Mouse (Mus musculus): ENCODE measurements around the gene Armh2. TPM values are rescaled to one million over a fixed set of nuclear protein-coding genes. Genes with fewer than 3 reads are reported as not detected.
A peak's percentile ranks its signal among the peaks of the same experiment; 100 is the strongest.

The Armh2 gene
- total and polyA plus RNA-seq, 2 experiments from 2014 or later = not detected

- TF ChIP-seq CTCF (IDR thresholded peaks at IDR 0.05; ENCODE audit: low read depth) = no peak
- H3K9ac ChIP-seq (replicated peaks; ENCODE audit: low read length) = no peak overlapping the region
- 56% methylated on average over 4 of the region's 4 CpGs for WGBS
- DNase-seq (ENCODE audit: low spot score) = no peak
- ATAC-seq = peak; percentile 32; the same call in 1 of the 2 replicates
- no peaks in the 10 kb centered on the region for H3K4me1 ChIP-seq (ENCODE audit: insufficient read depth, low read length)
- H3K36me3 ChIP-seq (ENCODE audit: insufficient read depth, low read length) = no peaks in the 10 kb centered on the region
- H3K4me3 ChIP-seq (ENCODE audit: low read length) = no peak overlapping the region
- H3K27ac ChIP-seq = no peak overlapping the region
- H3K4me2 ChIP-seq (ENCODE audit: low read depth, low read length) = no peak overlapping the region
- H3K27me3 ChIP-seq (ENCODE audit: insufficient read depth, low read length) = no peaks in the 10 kb centered on the region
- H3K9me3 ChIP-seq (ENCODE audit: low read length) = no peaks in the 10 kb centered on the region
Observed at GRCm38 (mm10) chr13:24724395-24724759, 16.7 kb upstream of the Armh2 start.

- 91% methylated on average over 5 of the region's 5 CpGs for WGBS
- Histone ChIP-seq H3K36me3 (ENCODE audit: insufficient read depth, low read length) (no peaks in the 10 kb centered on the region), H3K4me2 (ENCODE audit: low read depth, low read length) (no peak overlapping the region), H3K9ac (replicated peaks; ENCODE audit: low read length) (no peak overlapping the region), H3K27me3 (ENCODE audit: insufficient read depth, low read length) (no peaks in the 10 kb centered on the region), H3K4me1 (ENCODE audit: insufficient read depth, low read length) (no peaks in the 10 kb centered on the region), H3K4me3 (ENCODE audit: low read length) (no peak overlapping the region), H3K27ac (no peak overlapping the region), H3K9me3 (ENCODE audit: low read length) (no peaks in the 10 kb centered on the region)
- TF ChIP-seq CTCF (IDR thresholded peaks at IDR 0.05; ENCODE audit: low read depth) = no peak
- DNase-seq (ENCODE audit: low spot score) = no peak
- no peak for ATAC-seq
Observed at GRCm38 (mm10) chr13:24729128-24729527, 11.9 kb upstream of the Armh2 start.

DNA sequence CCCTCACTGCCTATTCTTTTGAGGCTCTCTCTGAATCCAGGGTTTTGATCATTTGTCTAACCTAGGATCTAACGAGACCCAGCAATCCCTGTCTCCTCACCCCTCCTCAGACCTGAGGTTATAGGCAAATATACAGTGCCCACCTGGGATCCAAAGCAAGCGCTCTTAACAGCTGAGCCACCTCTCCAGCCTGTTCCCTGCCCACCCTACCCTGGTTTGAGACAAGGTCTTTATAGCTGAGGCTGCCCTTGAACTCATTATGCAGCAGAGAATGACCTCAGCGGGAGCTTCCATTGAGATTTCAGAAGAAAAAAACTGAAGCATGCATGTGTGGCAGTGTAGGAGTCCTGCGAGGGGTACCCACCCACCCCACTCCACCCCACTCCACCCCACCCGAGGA lies 6.5 kb upstream of the Armh2 start:
- peak; percentile 29; the same call in 1 of the 2 replicates for ATAC-seq
- 84% methylated on average over 5 of the region's 5 CpGs for WGBS

DNA sequence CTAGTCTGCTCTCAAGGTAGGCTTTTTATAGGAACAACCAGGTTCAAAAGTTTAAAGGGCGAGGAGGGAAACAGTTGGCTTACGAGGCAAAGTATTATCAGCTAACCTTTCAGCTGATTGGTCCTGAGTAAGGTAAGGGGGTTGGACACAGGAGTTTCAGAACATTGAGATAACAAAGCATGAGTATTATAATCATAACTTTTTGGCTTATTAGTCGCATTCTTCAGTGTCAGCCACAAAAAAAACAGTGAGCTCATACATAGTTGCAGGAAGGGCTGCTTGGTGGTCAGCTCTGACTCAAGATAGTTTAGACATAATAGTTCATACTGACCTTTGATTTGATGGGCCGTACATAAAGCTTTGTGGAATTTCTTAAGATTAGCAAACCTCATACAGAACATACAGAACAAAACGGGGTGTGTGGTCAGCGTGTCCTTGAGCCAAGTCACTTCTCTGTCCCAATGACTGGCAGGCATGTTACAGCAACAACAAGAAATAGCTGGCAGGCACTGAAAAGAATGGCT lies 5.4 kb upstream of the Armh2 start:
- Histone ChIP-seq H3K4me3 (ENCODE audit: low read length) (no peak overlapping the region), H3K36me3 (ENCODE audit: insufficient read depth, low read length) (no peaks in the 10 kb centered on the region), H3K9me3 (ENCODE audit: low read length) (no peaks in the 10 kb centered on the region), H3K27me3 (ENCODE audit: insufficient read depth, low read length) (no peaks in the 10 kb centered on the region), H3K9ac (replicated peaks; ENCODE audit: low read length) (no peak overlapping the region), H3K27ac (no peak overlapping the region), H3K4me2 (ENCODE audit: low read depth, low read length) (no peak overlapping the region), H3K4me1 (ENCODE audit: insufficient read depth, low read length) (no peaks in the 10 kb centered on the region)
- TF ChIP-seq CTCF (IDR thresholded peaks at IDR 0.05; ENCODE audit: low read depth) = no peak
- DNase-seq (ENCODE audit: low spot score) = no peak
- WGBS = 81% methylated on average over 6 of the region's 6 CpGs
- no peak for ATAC-seq

More for the DNA sequence above, 6.5 kb upstream of the Armh2 start:
- Histone ChIP-seq H3K4me3 (ENCODE audit: low read length) (no peak overlapping the region), H3K9ac (replicated peaks; ENCODE audit: low read length) (no peak overlapping the region), H3K9me3 (ENCODE audit: low read length) (no peaks in the 10 kb centered on the region), H3K27me3 (ENCODE audit: insufficient read depth, low read length) (no peaks in the 10 kb centered on the region), H3K27ac (no peak overlapping the region), H3K4me2 (ENCODE audit: low read depth, low read length) (no peak overlapping the region), H3K4me1 (ENCODE audit: insufficient read depth, low read length) (no peaks in the 10 kb centered on the region), H3K36me3 (ENCODE audit: insufficient read depth, low read length) (no peaks in the 10 kb centered on the region)
- DNase-seq (ENCODE audit: low spot score) = no peak
- no peak for TF ChIP-seq CTCF (IDR thresholded peaks at IDR 0.05; ENCODE audit: low read depth)

GRCm38 (mm10) chr13:24747823-24748222 lies 6.8 kb downstream of the Armh2 start:
- no peak overlapping the region for H3K4me3 ChIP-seq (ENCODE audit: low read length)
- no peak for TF ChIP-seq CTCF (IDR thresholded peaks at IDR 0.05; ENCODE audit: low read depth)
- H3K4me1 ChIP-seq (ENCODE audit: insufficient read depth, low read length) = no peaks in the 10 kb centered on the region
- H3K36me3 ChIP-seq (ENCODE audit: insufficient read depth, low read length) = 0 out of 2 replicates have a peak, but pooled peaks cover 4% of the 10 kb centered on the region
- H3K9me3 ChIP-seq (ENCODE audit: low read length) = no peaks in the 10 kb centered on the region
- DNase-seq (ENCODE audit: low spot score) = no peak
- H3K9ac ChIP-seq (replicated peaks; ENCODE audit: low read length) = no peak overlapping the region
- no peaks in the 10 kb centered on the region for H3K27me3 ChIP-seq (ENCODE audit: insufficient read depth, low read length)
- WGBS = 70% methylated on average over 3 of the region's 3 CpGs
- H3K27ac ChIP-seq = no peak overlapping the region
- ATAC-seq = no peak
- H3K4me2 ChIP-seq (ENCODE audit: low read depth, low read length) = no peak overlapping the region

- Histone ChIP-seq H3K27ac (no peak overlapping the region), H3K36me3 (ENCODE audit: insufficient read depth, low read length) (0 out of 2 replicates have a peak, but pooled peaks cover 7% of the 10 kb centered on the region), H3K9me3 (ENCODE audit: low read length) (no peaks in the 10 kb centered on the region), H3K9ac (replicated peaks; ENCODE audit: low read length) (no peak overlapping the region), H3K4me1 (ENCODE audit: insufficient read depth, low read length) (no peaks in the 10 kb centered on the region), H3K4me3 (ENCODE audit: low read length) (no peak overlapping the region), H3K4me2 (ENCODE audit: low read depth, low read length) (no peak overlapping the region), H3K27me3 (ENCODE audit: insufficient read depth, low read length) (no peaks in the 10 kb centered on the region)
- no peak for TF ChIP-seq CTCF (IDR thresholded peaks at IDR 0.05; ENCODE audit: low read depth)
- ATAC-seq = no peak
- 91% methylated on average over 8 of the region's 8 CpGs for WGBS
- DNase-seq (ENCODE audit: low spot score) = no peak
Observed at GRCm38 (mm10) chr13:24750807-24751206, 9.8 kb downstream of the Armh2 start.

GRCm38 (mm10) chr13:24751396-24751795 lies 10.4 kb downstream of the Armh2 start:
- WGBS = 91% methylated on average over 8 of the region's 8 CpGs
- H3K27ac ChIP-seq = no peak overlapping the region
- H3K4me1 ChIP-seq (ENCODE audit: insufficient read depth, low read length) = no peaks in the 10 kb centered on the region
- no peak overlapping the region for H3K9ac ChIP-seq (replicated peaks; ENCODE audit: low read length)
- DNase-seq (ENCODE audit: low spot score) (no peak), ATAC-seq (no peak)
- 0 out of 2 replicates have a peak, but pooled peaks cover 7% of the 10 kb centered on the region for H3K36me3 ChIP-seq (ENCODE audit: insufficient read depth, low read length)
- no peaks in the 10 kb centered on the region for H3K27me3 ChIP-seq (ENCODE audit: insufficient read depth, low read length)
- H3K4me2 ChIP-seq (ENCODE audit: low read depth, low read length) = no peak overlapping the region
- no peaks in the 10 kb centered on the region for H3K9me3 ChIP-seq (ENCODE audit: low read length)
- no peak for TF ChIP-seq CTCF (IDR thresholded peaks at IDR 0.05; ENCODE audit: low read depth)
- no peak overlapping the region for H3K4me3 ChIP-seq (ENCODE audit: low read length)
